Mouse (Mus musculus) neural tube, embryonic 15.5 days (tissue): ENCODE measurements around the gene BC004004. TPM values are rescaled to one million over a fixed set of nuclear protein-coding genes. Genes with fewer than 3 reads are reported as not detected.
A peak's percentile ranks its signal among the peaks of the same experiment; 100 is the strongest.
"Not testable (repeated sequence)": the region's sequence is repeated elsewhere in the genome, so short reads cannot be mapped to it uniquely, and the experiment has no call there.

ENCODE experiments used
- ATAC-seq: fragments of 200-750 bp; cut with Nextera tagmentation; 2 replicates; pipeline ENCODE4 v1.8.0; 2017; ENCODE audit warnings: mild to moderate bottlenecking, moderate TSS enrichment, moderate library complexity; ENCODE audit not compliant: low FRiP score
- H3K27ac ChIP-seq: fragments of 300-500 bp; sonication (generic); replicated peaks from 2 replicates; pipeline ENCODE4 v1.5.1; 2015; ENCODE audit warnings: mild to moderate bottlenecking, inconsistent platforms
- H3K27me3 ChIP-seq: fragments of 300-500 bp; sonication (generic); replicated peaks from 2 replicates; pipeline ENCODE4 v1.6.1; 2015; ENCODE audit warnings: inconsistent platforms
- H3K36me3 ChIP-seq: fragments of 300-500 bp; sonication (generic); 2 replicates; pipeline ENCODE4 v1.6.1; 2015; ENCODE audit warnings: inconsistent platforms
- H3K4me1 ChIP-seq: fragments of 300-500 bp; sonication (generic); 2 replicates; pipeline ENCODE4 v1.6.1; 2015; ENCODE audit warnings: inconsistent platforms
- H3K4me2 ChIP-seq: fragments of 300-500 bp; sonication (generic); 2 replicates; pipeline ENCODE4 v1.6.1; 2015; ENCODE audit warnings: inconsistent platforms, mild to moderate bottlenecking, moderate library complexity
- H3K4me3 ChIP-seq: fragments of 300-500 bp; sonication (generic); replicated peaks from 2 replicates; pipeline ENCODE4 v1.5.1; 2015; ENCODE audit warnings: mild to moderate bottlenecking, inconsistent platforms
- H3K9ac ChIP-seq: fragments of 300-500 bp; sonication (generic); replicated peaks from 2 replicates; pipeline ENCODE4 v1.6.1; 2015; ENCODE audit warnings: mild to moderate bottlenecking, inconsistent platforms
- H3K9me3 ChIP-seq: fragments of 300-500 bp; sonication (generic); replicated peaks from 2 replicates; pipeline ENCODE4 v1.6.1; 2016; ENCODE audit warnings: inconsistent platforms
- WGBS: fragments of 180-500 bp; shearing (Covaris S2); methylation state at CpG from one replicate; pipeline ENCODE4 v1.1.7; 2015; ENCODE audit warnings: mixed read lengths; 5-methylcytosine and 5-hydroxymethylcytosine counted together
- polyA plus RNA-seq: library from polyadenylated mRNA; unstranded; fragments of >200 nt; fragmentation: Nextera tagmentation; extraction: Ambion mirVana; gene quantifications from 2 replicates; pipeline ENCODE4 v1.2.1, GENCODE M21; 2015

The BC004004 gene
- polyA plus RNA-seq, 1 experiment from 2014 or later, result 116 TPM

GRCm38 (mm10) chr17:29261603-29262258 lies 6.9 kb upstream of the BC004004 start:
- Histone ChIP-seq H3K27ac (no peak overlapping the region), H3K4me3 (no peak overlapping the region), H3K9me3 (no peaks in the 10 kb centered on the region), H3K9ac (no peak overlapping the region), H3K4me2 (no peak overlapping the region; the same call in 1 of the 2 replicates), H3K36me3 (peaks cover 14% of the 10 kb centered on the region), H3K4me1 (peaks cover 53% of the 10 kb centered on the region), H3K27me3 (no peaks in the 10 kb centered on the region)
- no peak for ATAC-seq
- WGBS, result 90% methylated on average over 22 of the region's 22 CpGs

GRCm38 (mm10) chr17:29262259-29262649 lies 6.3 kb upstream of the BC004004 start:
- H3K9me3 ChIP-seq, result no peaks in the 10 kb centered on the region
- peaks cover 14% of the 10 kb centered on the region for H3K36me3 ChIP-seq
- H3K27ac ChIP-seq, result no peak overlapping the region
- no peak overlapping the region for H3K4me3 ChIP-seq
- WGBS, result 52% methylated on average over 2 of the region's 2 CpGs
- peaks cover 53% of the 10 kb centered on the region for H3K4me1 ChIP-seq
- H3K9ac ChIP-seq, result no peak overlapping the region
- no peaks in the 10 kb centered on the region for H3K27me3 ChIP-seq
- peak overlapping the region; percentile 63 for H3K4me2 ChIP-seq
- no peak for ATAC-seq

GRCm38 (mm10) chr17:29263417-29263816 lies 5.2 kb upstream of the BC004004 start:
- WGBS, result under 1% methylated on average over 14 of the region's 14 CpGs
- Histone ChIP-seq H3K4me3 (peak overlapping the region; percentile 83), H3K4me2 (peak overlapping the region; percentile 63), H3K9ac (peak overlapping the region; percentile 76), H3K36me3 (peaks cover 5% of the 10 kb centered on the region), H3K4me1 (peaks cover 54% of the 10 kb centered on the region), H3K27me3 (no peaks in the 10 kb centered on the region), H3K9me3 (no peaks in the 10 kb centered on the region), H3K27ac (peak overlapping the region; percentile 98)
- peak; percentile 8 for ATAC-seq

- H3K9me3 ChIP-seq, result no peaks in the 10 kb centered on the region
- ATAC-seq, result peak; percentile 80
- H3K27me3 ChIP-seq, result no peaks in the 10 kb centered on the region
- H3K4me1 ChIP-seq, result peaks cover 51% of the 10 kb centered on the region
- 8% methylated on average over 38 of the region's 38 CpGs for WGBS
- H3K27ac ChIP-seq, result peak within 1 kb of the TSS; percentile 98
- H3K9ac ChIP-seq, result peak within 1 kb of the TSS; percentile 76
- peaks cover 2% of the 10 kb centered on the region; the same call in 1 of the 2 replicates for H3K36me3 ChIP-seq
- peak within 1 kb of the TSS; percentile 63 for H3K4me2 ChIP-seq
- H3K4me3 ChIP-seq, result peak within 1 kb of the TSS; percentile 83
These were observed 4.6 kb upstream of the BC004004 start, which contains the start of gene Ppil1 for GRCm38 (mm10) chr17:29263840-29264633. Ppil1 (minus strand) TSS chr17:29264186.

- peak overlapping the region; percentile 76 for H3K9ac ChIP-seq
- H3K36me3 ChIP-seq, result peaks cover 2% of the 10 kb centered on the region; the same call in 1 of the 2 replicates
- 86% methylated on average over 5 of the region's 5 CpGs for WGBS
- H3K4me3 ChIP-seq, result peak overlapping the region; percentile 83
- ATAC-seq, result no peak
- H3K4me2 ChIP-seq, result peak overlapping the region; percentile 63
- no peaks in the 10 kb centered on the region for H3K9me3 ChIP-seq
- no peaks in the 10 kb centered on the region for H3K27me3 ChIP-seq
- H3K27ac ChIP-seq, result peak overlapping the region; percentile 98
- H3K4me1 ChIP-seq, result peaks cover 51% of the 10 kb centered on the region
These were observed 3.8 kb upstream of the BC004004 start for GRCm38 (mm10) chr17:29264760-29265159.

- H3K9me3 ChIP-seq, H3K4me2 ChIP-seq, H3K27me3 ChIP-seq, H3K36me3 ChIP-seq, ATAC-seq, H3K9ac ChIP-seq, H3K4me3 ChIP-seq, H3K27ac ChIP-seq: not testable (repeated sequence)
- WGBS, result 83% methylated on average over 2 of the region's 2 CpGs
- peaks cover 38% of the 10 kb centered on the region for H3K4me1 ChIP-seq
These were observed 1.5 kb upstream of the BC004004 start for GRCm38 (mm10) chr17:29267040-29267439.

- 0 out of 2 replicates have a peak, but pooled peaks have one; percentile 9 for ATAC-seq
- Histone ChIP-seq H3K4me1 (peaks cover 28% of the 10 kb centered on the region), H3K4me3 (peak overlapping the region; percentile 76), H3K9ac (peak overlapping the region; percentile 31; the same call in 1 of the 2 replicates), H3K36me3 (no peaks in the 10 kb centered on the region), H3K27ac (peak overlapping the region; percentile 85), H3K27me3 (no peaks in the 10 kb centered on the region), H3K9me3 (no peaks in the 10 kb centered on the region), H3K4me2 (peak overlapping the region; percentile 71)
- 58% methylated on average over 6 of the region's 6 CpGs for WGBS
These were observed 482 bp upstream of the BC004004 start for GRCm38 (mm10) chr17:29267931-29268681.

- Histone ChIP-seq H3K4me3 (peak overlapping the region; percentile 76), H3K4me1 (peaks cover 28% of the 10 kb centered on the region), H3K27ac (peak overlapping the region; percentile 85), H3K9me3 (no peaks in the 10 kb centered on the region), H3K27me3 (no peaks in the 10 kb centered on the region), H3K4me2 (peak overlapping the region; percentile 71), H3K36me3 (no peaks in the 10 kb centered on the region), H3K9ac (peak overlapping the region; percentile 84)
- ATAC-seq, result no peak
- WGBS, result 19% methylated on average over 10 of the region's 10 CpGs
These were observed 740 bp downstream of the BC004004 start for GRCm38 (mm10) chr17:29269349-29269706.

- Histone ChIP-seq H3K27ac (0 out of 2 replicates have a peak overlapping the region, but pooled peaks have one; percentile 85), H3K9ac (0 out of 2 replicates have a peak overlapping the region, but pooled peaks have one; percentile 84), H3K4me2 (peak overlapping the region; percentile 71), H3K4me1 (peaks cover 24% of the 10 kb centered on the region), H3K9me3 (no peaks in the 10 kb centered on the region), H3K27me3 (no peaks in the 10 kb centered on the region), H3K36me3 (no peaks in the 10 kb centered on the region), H3K4me3 (no peak overlapping the region)
- 94% methylated on average over 9 of the region's 9 CpGs for WGBS
- ATAC-seq, result no peak
These were observed 1.6 kb downstream of the BC004004 start for GRCm38 (mm10) chr17:29270148-29270698.

- Histone ChIP-seq H3K9me3 (no peaks in the 10 kb centered on the region), H3K36me3 (no peaks in the 10 kb centered on the region; the same call in 1 of the 2 replicates), H3K27ac (no peak overlapping the region), H3K4me3 (no peak overlapping the region), H3K27me3 (no peaks in the 10 kb centered on the region), H3K9ac (no peak overlapping the region), H3K4me1 (peaks cover 20% of the 10 kb centered on the region), H3K4me2 (no peak overlapping the region)
- 90% methylated on average over 7 of the region's 7 CpGs for WGBS
- ATAC-seq, result no peak
These were observed 4.6 kb downstream of the BC004004 start for GRCm38 (mm10) chr17:29273156-29273555.

- Histone ChIP-seq H3K9me3 (no peaks in the 10 kb centered on the region), H3K9ac (no peak overlapping the region), H3K4me2 (no peak overlapping the region), H3K4me1 (peaks cover 19% of the 10 kb centered on the region), H3K27me3 (no peaks in the 10 kb centered on the region), H3K27ac (no peak overlapping the region), H3K4me3 (no peak overlapping the region), H3K36me3 (no peaks in the 10 kb centered on the region; the same call in 1 of the 2 replicates)
- 80% methylated on average over 11 of the region's 11 CpGs for WGBS
- ATAC-seq, result no peak
These were observed 5.3 kb downstream of the BC004004 start for GRCm38 (mm10) chr17:29273889-29274288.
